Mouse (Mus musculus) layer of hippocampus, postnatal 36 days (tissue): Measurements from ENCODE around the gene Nme9. TPM values are rescaled to one million over a fixed set of nuclear protein-coding genes. Genes with fewer than 3 reads are reported as not detected.

Experiments
- DNase-seq, 2 experiments: peaks; one replicate each; pipeline ENCODE4 v3.0.0; 2022
- total RNA-seq, 2 experiments: library from RNA; stranded (reverse); gene quantifications; 2 replicates each; pipeline ENCODE4 v1.2.3; 2021

The Nme9 gene
- total RNA-seq, 2 experiments from 2014 or later = 0.42 TPM; not detected in 1

DNA sequence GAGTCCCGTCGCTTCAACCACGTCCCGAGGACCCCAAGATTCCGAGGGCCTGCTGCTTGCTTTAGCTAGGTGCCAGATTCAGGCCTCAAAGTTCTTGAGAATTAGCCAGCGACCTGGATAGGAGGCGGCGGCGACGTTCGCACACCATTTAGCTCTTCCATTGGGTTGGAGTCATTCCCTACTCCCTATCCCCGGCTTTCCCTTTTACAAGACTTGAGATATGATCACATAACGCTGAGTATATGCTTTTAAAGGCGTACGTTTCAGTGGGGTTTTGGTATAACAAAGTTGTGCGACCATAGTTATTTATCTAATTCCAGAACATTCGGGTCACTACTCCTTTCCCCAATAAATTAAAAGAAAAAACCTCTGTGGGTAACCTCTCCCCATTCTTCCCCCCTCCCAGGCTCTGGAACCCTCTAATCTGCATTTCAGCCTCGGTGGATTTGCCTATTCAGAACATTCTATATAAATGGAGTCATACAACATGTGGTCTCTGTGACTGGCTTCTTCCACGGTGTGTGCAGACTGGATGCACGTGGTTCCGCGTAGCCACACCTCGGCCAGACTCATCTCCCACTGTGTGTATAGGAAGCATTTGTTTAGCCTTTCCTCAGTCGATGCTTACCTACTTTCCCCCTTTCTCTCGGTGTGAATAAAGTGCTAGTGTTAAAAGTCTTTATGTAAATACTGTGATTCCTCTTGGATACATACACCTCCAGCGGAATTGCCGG, 14.1 kb upstream of the Nme9 start, which contains the start of gene Mras:
TSS of gene Mras (minus strand) at position 351 of the 734 bp plus-strand sequence.
- DNase-seq = no peak

DNA sequence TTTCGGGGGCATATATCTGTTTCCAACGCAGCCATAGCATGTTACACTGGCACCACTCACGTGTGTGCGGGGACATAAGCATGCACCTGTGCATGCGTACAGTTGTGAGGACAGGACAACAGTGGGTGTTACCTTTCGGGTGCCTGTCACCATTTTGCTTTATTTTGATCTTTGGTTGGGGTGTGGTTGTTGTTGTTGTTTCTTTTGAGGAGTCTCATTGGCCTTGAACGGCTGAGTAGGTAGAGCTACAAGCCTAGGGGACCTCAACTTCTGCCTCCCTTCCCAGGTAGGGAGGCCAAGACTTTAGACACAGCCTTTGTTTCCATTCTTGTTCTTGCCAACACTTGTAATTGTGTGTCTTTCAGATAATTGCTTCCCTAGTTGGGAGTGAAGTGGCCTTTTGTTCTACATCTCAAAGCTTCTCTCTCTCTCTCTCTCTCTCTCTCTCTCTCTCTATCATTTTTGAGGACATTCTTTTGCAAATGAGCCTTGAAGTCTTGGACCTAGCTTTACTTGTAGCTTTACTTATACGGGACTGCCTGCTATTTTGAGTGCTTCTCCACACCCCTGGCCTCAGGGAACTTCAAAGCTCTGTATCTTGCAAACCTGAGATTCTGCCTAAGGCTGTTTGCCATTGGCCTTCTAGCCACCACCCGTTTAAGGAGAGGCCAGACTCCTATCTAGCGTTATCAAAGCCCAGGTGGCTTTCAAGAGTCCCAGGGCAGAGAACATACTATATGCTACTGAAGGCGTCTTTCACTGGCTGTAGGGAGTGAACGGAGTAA, 13.3 kb upstream of the Nme9 start:
- DNase-seq = no peak

DNA sequence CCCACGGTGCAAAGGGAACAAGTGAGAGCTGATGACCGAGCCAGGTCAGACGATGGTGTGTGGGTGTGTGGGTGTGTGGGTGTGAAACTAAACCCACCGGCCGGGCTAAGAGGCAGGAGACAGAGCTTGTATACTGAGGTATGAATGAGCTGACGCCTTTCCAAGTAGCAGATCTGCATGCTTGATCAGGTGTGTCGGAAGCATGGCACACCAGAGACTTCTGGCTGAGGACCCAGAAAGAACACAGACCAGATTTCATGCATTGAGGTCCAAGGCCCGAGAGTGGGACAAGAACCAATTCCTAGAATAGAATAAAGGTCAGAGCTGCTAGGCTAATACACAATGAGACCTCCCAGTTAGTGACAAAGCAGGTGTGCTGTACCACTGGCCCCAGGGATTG, 12.2 kb upstream of the Nme9 start:
- DNase-seq = no peak

DNA sequence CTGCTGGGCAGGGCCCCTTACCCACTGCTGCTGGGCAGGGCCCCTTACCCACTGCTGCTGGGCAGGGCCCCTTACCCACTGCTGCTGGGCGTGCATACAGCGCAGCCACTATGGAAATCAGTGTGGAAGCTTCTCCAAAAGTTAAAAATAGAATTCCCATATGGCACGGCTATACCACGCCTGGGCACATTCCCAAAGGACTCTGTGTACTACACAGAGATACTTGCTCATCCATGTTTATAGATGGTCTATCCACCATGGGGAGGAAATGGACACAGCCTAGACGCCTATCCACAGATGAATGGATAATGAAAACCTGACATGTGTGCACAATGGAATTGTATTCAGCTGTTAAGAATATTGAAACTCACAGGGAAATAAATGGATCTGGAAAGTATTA, 10.3 kb upstream of the Nme9 start:
- no peak for DNase-seq

- no peak for DNase-seq
Observed at GRCm38 (mm10) chr9:99441647-99442433, 9.4 kb upstream of the Nme9 start.

DNA sequence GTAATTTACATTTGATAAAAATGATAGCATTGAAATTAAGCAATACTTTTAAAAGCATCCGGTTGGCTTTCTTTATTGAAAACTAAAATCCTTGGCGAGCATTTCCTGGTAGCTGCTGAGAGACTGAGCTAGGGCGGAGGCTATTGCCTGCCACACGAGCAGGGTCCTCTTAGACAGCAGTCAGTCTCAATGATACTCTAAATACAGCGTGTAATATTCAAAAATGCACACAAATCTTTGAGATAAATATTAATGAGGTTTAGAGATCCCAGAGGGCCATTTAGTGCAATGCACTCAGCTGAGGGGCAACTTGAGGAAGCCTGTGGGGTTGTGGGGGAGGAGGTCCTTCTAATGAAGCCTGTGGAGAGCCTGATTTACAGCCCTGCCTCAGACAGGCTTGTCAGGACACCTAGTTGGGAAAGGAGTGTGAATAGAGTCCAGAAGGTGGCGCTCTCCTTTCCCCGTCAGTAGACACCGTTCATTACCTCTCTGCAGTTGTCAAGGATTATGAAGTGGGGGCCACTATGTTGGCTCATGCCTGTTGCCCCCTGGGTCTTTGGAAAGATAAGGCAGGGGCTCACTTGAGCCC, 6.6 kb upstream of the Nme9 start:
- DNase-seq = no peak

DNA sequence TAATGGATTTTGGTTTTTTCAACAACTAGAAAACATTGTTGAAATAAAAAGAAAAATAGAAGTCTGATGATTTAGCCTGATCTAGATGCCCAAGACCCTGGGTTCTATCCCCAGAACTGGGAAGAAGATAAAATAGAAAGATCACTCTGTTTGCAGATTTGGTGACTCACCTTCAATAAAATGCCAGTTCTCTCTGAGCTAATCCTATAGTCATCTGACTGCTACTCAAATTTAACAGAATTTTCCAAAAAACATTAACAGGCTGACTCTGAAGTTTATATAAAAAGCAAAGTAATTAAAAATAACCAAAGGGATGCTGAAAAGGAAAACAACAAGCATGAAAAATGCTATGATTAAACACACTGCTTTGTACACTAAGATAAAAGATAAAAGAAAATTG, 5.0 kb upstream of the Nme9 start:
- no peak for DNase-seq

GRCm38 (mm10) chr9:99447323-99447722, 4.0 kb upstream of the Nme9 start:
- DNase-seq = no peak

DNA sequence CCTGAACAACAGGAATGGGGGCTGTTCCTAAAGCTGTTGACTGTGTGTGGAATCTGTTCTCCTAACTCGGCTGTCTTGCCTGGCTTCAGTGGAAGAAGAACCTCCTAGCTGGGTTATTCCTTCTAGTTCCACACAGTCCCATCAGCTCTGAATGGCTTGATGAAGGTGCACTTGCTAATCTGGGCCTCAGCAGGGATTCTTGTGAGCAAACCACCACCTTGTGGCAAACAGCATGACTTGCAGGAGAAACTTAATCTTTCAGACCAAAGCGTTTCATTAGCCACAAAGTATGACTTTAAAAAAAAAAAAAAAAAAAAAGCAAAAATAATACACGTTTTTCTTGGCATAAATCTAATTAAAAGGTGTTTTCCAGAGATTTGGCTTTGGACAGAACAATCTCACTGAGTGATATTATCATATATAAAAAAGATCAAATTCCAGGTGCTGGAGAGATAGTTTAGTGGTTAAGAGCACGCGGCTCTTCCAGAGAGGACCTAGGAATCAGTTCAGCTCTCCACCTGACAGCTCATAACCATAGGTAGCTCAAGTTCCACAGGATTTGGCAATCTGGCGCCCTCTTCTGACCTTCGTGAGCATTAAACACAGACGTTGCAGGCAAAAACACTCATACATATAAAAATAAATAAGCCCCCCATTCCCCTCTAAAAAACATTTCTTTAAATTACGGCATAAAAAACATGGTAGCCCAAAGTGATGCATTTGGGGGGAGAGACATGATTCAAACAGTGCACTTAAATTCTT, 1.2 kb upstream of the Nme9 start:
- DNase-seq = no peak

GRCm38 (mm10) chr9:99454211-99454610, 2.9 kb downstream of the Nme9 start:
- no peak for DNase-seq

DNA sequence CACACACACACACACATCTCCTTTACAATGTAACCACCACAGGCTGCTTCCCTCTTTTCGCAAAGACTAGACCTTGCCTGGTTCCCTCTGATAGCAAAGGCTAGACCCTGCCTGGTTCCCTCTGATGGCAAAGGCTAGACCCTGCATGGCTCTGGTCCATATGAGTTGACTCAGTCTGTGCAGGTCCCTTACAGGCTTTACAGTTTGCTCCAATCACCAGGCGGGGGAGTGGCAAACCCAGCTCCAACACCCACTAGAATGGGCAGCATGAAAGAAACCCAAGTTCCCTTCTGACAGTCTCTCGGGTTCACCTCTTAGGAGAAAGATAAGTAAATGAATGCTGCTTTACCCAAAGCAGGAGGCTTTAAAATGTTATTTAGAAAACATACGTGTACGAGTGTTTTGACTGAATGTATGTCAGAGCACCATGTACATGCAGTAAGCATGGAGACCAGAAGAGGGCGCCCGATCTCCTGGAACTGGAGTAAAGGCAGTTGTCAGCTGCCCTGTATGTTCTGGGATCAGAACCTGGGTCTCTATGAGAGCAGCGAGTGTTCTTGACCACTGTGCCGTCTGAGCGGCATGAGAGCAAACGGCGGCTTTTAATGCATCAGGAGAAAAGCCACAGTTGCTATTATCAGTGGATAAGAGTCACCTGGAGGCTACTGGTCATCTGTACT, 7.4 kb downstream of the Nme9 start:
- DNase-seq = no peak

DNA sequence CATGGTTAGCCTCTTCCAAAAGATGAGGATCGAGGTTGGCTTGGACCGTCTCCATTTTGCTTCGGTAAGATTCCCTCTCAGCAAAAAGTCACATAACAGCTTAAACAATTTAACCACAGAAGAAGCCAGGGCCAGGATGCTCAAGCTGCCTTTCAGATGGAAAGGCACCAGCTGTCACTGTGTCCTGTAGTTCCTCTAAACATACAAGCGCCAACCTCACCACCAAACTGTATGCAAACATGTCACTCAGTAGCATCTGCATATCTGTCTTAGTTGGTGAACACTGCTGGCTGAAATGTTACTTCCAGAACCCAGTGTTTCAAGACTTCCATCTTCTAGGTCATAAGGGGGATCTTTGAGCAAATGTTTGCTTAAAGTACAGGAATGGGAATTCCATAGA, 8.5 kb downstream of the Nme9 start:
- DNase-seq = no peak

GRCm38 (mm10) chr9:99464876-99465275, 13.6 kb downstream of the Nme9 start:
- DNase-seq = no peak

- DNase-seq = no peak
Observed at GRCm38 (mm10) chr9:99468572-99468971, 17.3 kb downstream of the Nme9 start.

DNA sequence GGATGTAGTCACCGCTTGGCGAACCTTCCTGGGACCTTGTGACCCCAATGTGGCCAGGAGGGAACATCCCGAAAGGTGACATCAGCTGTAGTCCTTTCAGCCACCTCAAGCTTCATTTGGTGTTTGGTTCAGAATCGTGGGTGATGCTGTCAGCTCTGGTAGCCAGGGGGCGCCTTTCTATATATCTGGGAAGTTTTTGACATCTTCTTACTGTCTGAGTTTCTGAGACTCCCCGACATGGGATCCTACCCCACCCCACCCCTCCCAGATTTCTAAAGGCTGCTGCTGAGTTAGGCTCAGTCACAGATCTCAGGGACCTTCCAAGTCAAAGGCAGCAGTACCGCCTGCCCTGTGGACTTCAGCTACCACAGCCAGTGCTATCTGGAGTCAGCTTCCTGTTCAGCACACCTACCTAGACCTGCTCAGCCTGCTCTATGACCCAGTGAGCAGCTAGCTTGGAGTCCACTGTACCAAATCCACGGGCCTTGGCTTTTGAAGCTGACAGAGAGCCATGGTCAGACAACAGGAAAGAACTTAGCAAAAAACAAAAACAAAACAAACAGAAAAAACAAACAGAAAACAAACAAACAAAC, 18.5 kb downstream of the Nme9 start:
- DNase-seq = no peak

DNA sequence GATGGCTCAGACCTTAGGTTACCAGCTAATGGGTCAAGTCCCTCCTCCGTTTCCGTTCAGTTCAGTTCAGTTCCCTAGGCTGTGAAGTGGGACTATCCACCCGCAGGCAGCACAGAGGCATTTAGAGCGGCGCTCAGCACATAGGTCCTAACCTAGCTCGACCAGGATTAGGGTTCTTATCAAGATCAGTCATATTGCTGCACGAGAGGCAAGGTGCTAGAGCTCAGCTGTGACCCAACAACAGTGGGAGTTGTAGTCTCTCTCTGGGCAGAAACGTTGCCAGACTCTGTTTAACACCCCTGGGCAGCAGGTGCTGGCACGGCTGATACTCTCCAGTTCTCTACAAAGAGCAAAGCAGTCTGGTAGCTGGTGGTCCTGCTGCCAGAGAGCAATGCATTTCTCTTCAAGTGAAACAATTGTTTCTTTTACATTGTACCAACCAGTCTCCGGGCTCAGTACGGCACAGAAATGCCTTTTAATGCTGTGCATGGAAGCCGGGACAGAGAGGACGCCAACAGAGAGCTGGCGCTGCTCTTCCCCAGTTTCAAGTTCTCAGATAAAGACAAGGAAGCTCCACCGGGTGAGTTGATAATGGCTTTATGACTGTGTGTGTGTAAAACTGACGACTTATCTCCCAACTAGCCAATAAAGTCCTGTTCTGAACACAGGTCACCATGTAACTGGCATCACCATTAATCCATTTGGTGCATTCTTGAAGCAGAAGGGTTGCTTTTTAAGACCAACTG, 19.2 kb downstream of the Nme9 start:
- no peak for DNase-seq

GRCm38 (mm10) chr9:99471334-99471733, 20.1 kb downstream of the Nme9 start:
- no peak for DNase-seq

DNA sequence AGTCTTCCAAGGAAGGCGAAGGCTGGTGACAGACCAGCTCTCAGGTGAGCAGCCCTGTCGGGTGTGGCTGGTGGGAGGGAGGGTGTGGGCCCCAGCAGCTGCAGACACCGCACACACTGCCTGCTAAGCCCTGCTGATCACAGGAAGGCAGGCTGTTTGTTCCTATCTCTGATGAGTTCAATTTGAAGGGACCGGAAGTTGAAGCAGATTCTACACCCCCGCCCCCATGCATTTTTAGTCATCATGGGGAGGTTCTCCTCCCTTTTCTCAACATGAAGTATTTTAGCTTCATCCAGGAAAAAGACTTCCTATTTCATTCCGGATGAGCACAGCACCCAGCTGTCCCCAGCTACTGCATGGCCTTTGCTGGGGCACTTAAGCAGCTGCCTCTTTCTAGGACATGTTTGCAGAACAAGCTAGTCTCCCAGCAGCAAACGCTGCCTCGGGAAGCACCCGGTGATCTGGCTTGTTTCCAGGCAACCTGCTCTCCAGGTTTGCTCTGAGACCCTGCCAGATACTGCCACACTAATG, 28.0 kb downstream of the Nme9 start:
- peak; percentile 45 to 47 for DNase-seq

- DNase-seq = no peak
Observed at GRCm38 (mm10) chr9:99480764-99481163, 29.5 kb downstream of the Nme9 start.

DNA sequence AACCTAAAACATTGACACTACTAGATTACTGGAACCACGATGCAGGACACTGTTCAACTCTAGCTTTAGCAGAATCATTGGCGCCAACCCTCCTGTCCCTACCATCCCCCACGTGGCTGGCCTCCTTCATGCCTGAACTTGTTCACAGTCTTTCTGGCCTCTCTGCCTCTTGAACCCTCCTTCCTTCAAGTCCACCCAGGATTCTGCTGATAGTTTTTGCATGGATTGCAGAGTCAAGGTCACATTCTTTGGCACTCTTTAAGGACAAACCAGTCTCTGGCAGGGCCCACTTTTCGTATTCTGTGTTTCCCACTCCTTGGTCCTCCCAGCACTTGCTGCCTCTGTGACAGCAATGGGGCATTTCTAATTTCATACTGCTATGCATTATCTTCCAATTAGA, 31.9 kb downstream of the Nme9 start:
- no peak for DNase-seq
